Mouse (Mus musculus) embryonic facial prominence, embryonic 12.5 days (tissue): ENCODE results near the gene Cdkn1a. TPM values are rescaled to one million over a fixed set of nuclear protein-coding genes. Genes with fewer than 3 reads are reported as not detected.
"Not testable (repeated sequence)": the region's sequence is repeated elsewhere in the genome, so short reads cannot be mapped to it uniquely, and the experiment has no call there.

Experiments used
- ATAC-seq: fragments of 200-750 bp; cut with Nextera tagmentation; 2 replicates; pipeline ENCODE4 v1.8.0; 2017; ENCODE audit not compliant: insufficient number of reproducible peaks, insufficient read depth, low FRiP score, low TSS enrichment
- H3K27ac ChIP-seq: fragments of 300-500 bp; sonication (generic); 2 replicates; pipeline ENCODE4 v1.5.1; 2016; ENCODE audit warnings: mild to moderate bottlenecking
- H3K27me3 ChIP-seq: fragments of 300-500 bp; sonication (generic); 2 replicates; pipeline ENCODE4 v1.6.1; 2016; ENCODE audit warnings: mild to moderate bottlenecking, moderate library complexity
- H3K36me3 ChIP-seq: fragments of 300-500 bp; sonication (generic); 2 replicates; pipeline ENCODE4 v1.6.1; 2016; ENCODE audit warnings: mild to moderate bottlenecking
- H3K4me1 ChIP-seq: fragments of 300-500 bp; sonication (generic); 2 replicates; pipeline ENCODE4 v1.6.1; 2016
- H3K4me2 ChIP-seq: fragments of 300-500 bp; sonication (generic); replicated peaks from 2 replicates; pipeline ENCODE4 v1.6.1; 2016; ENCODE audit warnings: mild to moderate bottlenecking, moderate library complexity
- H3K4me3 ChIP-seq: fragments of 300-500 bp; sonication (generic); 2 replicates; pipeline ENCODE4 v1.5.1; 2016; ENCODE audit warnings: mild to moderate bottlenecking
- H3K9ac ChIP-seq: fragments of 300-500 bp; sonication (generic); 2 replicates; pipeline ENCODE4 v1.6.1; 2016; ENCODE audit warnings: mild to moderate bottlenecking, moderate library complexity
- H3K9me3 ChIP-seq: fragments of 300-500 bp; sonication (generic); 2 replicates; pipeline ENCODE4 v1.6.1; 2016; ENCODE audit warnings: mild to moderate bottlenecking, moderate library complexity
- WGBS: fragments of 180-500 bp; shearing (Covaris S2); methylation state at CpG from one replicate; pipeline ENCODE4 v1.1.7; 2016; 5-methylcytosine and 5-hydroxymethylcytosine counted together
- polyA plus RNA-seq: library from polyadenylated mRNA; unstranded; fragments of >200 nt; fragmentation: Nextera tagmentation; extraction: Ambion mirVana; gene quantifications from 2 replicates; pipeline ENCODE4 v1.2.1, GENCODE M21; 2016

The Cdkn1a gene
- polyA plus RNA-seq, 1 experiment from 2014 or later: 48.2 TPM

- H3K27ac ChIP-seq, H3K4me3 ChIP-seq: not testable (repeated sequence)
- WGBS: 84% methylated on average over 6 of the region's 6 CpGs
Observed at GRCm38 (mm10) chr17:29110356-29110755, 19.6 kb downstream of the Cdkn1a start.

GRCm38 (mm10) chr17:29111332-29111731 lies 20.6 kb downstream of the Cdkn1a start:
- no peak overlapping the region for H3K27ac ChIP-seq
- no peak overlapping the region for H3K9ac ChIP-seq
- no peaks in the 10 kb centered on the region for H3K27me3 ChIP-seq
- H3K9me3 ChIP-seq: no peaks in the 10 kb centered on the region
- no peak for ATAC-seq
- no peaks in the 10 kb centered on the region for H3K36me3 ChIP-seq
- WGBS: 80% methylated on average over 5 of the region's 5 CpGs
- no peaks in the 10 kb centered on the region for H3K4me1 ChIP-seq
- no peak overlapping the region for H3K4me2 ChIP-seq
- H3K4me3 ChIP-seq: no peak overlapping the region

More at GRCm38 (mm10) chr17:29110356-29110755, 19.6 kb downstream of the Cdkn1a start:
- not testable (repeated sequence) for H3K4me2 ChIP-seq, ATAC-seq, H3K9ac ChIP-seq, H3K9me3 ChIP-seq, H3K27me3 ChIP-seq, H3K4me1 ChIP-seq, H3K36me3 ChIP-seq

- no peak within 1 kb of the TSS for H3K27ac ChIP-seq
- 87% methylated on average over 13 of the region's 13 CpGs for WGBS
- ATAC-seq: no peak
- H3K9me3 ChIP-seq: no peaks in the 10 kb centered on the region
- no peaks in the 10 kb centered on the region for H3K27me3 ChIP-seq
- no peak within 1 kb of the TSS for H3K4me3 ChIP-seq
- no peak within 1 kb of the TSS for H3K4me2 ChIP-seq
- H3K36me3 ChIP-seq: no peaks in the 10 kb centered on the region
- no peaks in the 10 kb centered on the region for H3K4me1 ChIP-seq
- H3K9ac ChIP-seq: no peak within 1 kb of the TSS
Observed at GRCm38 (mm10) chr17:29113591-29114352, 23.0 kb downstream of the Cdkn1a start, which contains the start of gene Rab44. Gene Rab44, plus strand, starts transcription at chr17:29114145.

- ATAC-seq: no peak
Observed at GRCm38 (mm10) chr17:29116023-29116422, 25.2 kb downstream of the Cdkn1a start.

GRCm38 (mm10) chr17:29117006-29117648 lies 26.4 kb downstream of the Cdkn1a start:
- ATAC-seq: no peak
- no peak overlapping the region for H3K4me3 ChIP-seq
- no peak overlapping the region for H3K9ac ChIP-seq
- no peaks in the 10 kb centered on the region for H3K36me3 ChIP-seq
- H3K4me2 ChIP-seq: no peak overlapping the region
- no peaks in the 10 kb centered on the region for H3K9me3 ChIP-seq
- 81% methylated on average over 8 of the region's 8 CpGs for WGBS
- H3K27ac ChIP-seq: no peak overlapping the region
- H3K27me3 ChIP-seq: no peaks in the 10 kb centered on the region
- no peaks in the 10 kb centered on the region for H3K4me1 ChIP-seq

More at GRCm38 (mm10) chr17:29116023-29116422, 25.2 kb downstream of the Cdkn1a start:
- Histone ChIP-seq H3K4me3 (no peak overlapping the region), H3K9me3 (no peaks in the 10 kb centered on the region), H3K27me3 (no peaks in the 10 kb centered on the region), H3K9ac (no peak overlapping the region), H3K4me2 (no peak overlapping the region), H3K4me1 (no peaks in the 10 kb centered on the region), H3K27ac (no peak overlapping the region), H3K36me3 (no peaks in the 10 kb centered on the region)
- 69% methylated on average over 12 of the region's 12 CpGs for whole genome bisulfite sequencing

- no peak overlapping the region for H3K27ac ChIP-seq
- H3K9ac ChIP-seq: no peak overlapping the region
- H3K4me2 ChIP-seq: no peak overlapping the region
- H3K27me3 ChIP-seq: no peaks in the 10 kb centered on the region
- no peak overlapping the region for H3K4me3 ChIP-seq
- ATAC-seq: no peak; the same call in 1 of the 2 replicates
- no peaks in the 10 kb centered on the region for H3K4me1 ChIP-seq
- H3K36me3 ChIP-seq: no peaks in the 10 kb centered on the region
- H3K9me3 ChIP-seq: no peaks in the 10 kb centered on the region
- WGBS: 40% methylated on average over 5 of the region's 5 CpGs
Observed at GRCm38 (mm10) chr17:29118057-29118456, 27.3 kb downstream of the Cdkn1a start.

GRCm38 (mm10) chr17:29120666-29121065 lies 29.9 kb downstream of the Cdkn1a start:
- Histone ChIP-seq H3K4me3 (no peak overlapping the region), H3K4me2 (no peak overlapping the region), H3K4me1 (no peaks in the 10 kb centered on the region), H3K9me3 (no peaks in the 10 kb centered on the region), H3K27me3 (no peaks in the 10 kb centered on the region), H3K9ac (no peak overlapping the region), H3K27ac (no peak overlapping the region), H3K36me3 (no peaks in the 10 kb centered on the region)
- no peak for ATAC-seq
- WGBS: 51% methylated on average over 12 of the region's 12 CpGs

GRCm38 (mm10) chr17:29122817-29123216 lies 32.0 kb downstream of the Cdkn1a start:
- 84% methylated on average over 6 of the region's 6 CpGs for WGBS
- Histone ChIP-seq H3K36me3 (no peaks in the 10 kb centered on the region), H3K9ac (no peak overlapping the region), H3K4me3 (no peak overlapping the region), H3K27ac (no peak overlapping the region), H3K27me3 (no peaks in the 10 kb centered on the region), H3K4me1 (no peaks in the 10 kb centered on the region), H3K9me3 (no peaks in the 10 kb centered on the region), H3K4me2 (no peak overlapping the region)
- ATAC-seq: no peak

GRCm38 (mm10) chr17:29123578-29124174 lies 32.9 kb downstream of the Cdkn1a start:
- no peak overlapping the region for H3K9ac ChIP-seq
- H3K4me2 ChIP-seq: no peak overlapping the region
- ATAC-seq: no peak
- WGBS: 67% methylated on average over 6 of the region's 6 CpGs
- no peaks in the 10 kb centered on the region for H3K27me3 ChIP-seq
- H3K4me1 ChIP-seq: no peaks in the 10 kb centered on the region
- H3K27ac ChIP-seq: no peak overlapping the region
- no peaks in the 10 kb centered on the region for H3K36me3 ChIP-seq
- H3K4me3 ChIP-seq: no peak overlapping the region
- no peaks in the 10 kb centered on the region for H3K9me3 ChIP-seq

- Histone ChIP-seq H3K9ac (no peak overlapping the region), H3K4me3 (no peak overlapping the region), H3K36me3 (no peaks in the 10 kb centered on the region), H3K27ac (no peak overlapping the region), H3K4me1 (no peaks in the 10 kb centered on the region), H3K4me2 (no peak overlapping the region), H3K27me3 (no peaks in the 10 kb centered on the region), H3K9me3 (no peaks in the 10 kb centered on the region)
- no peak for ATAC-seq
- WGBS: 88% methylated on average over 3 of the region's 3 CpGs
Observed at GRCm38 (mm10) chr17:29126561-29126960, 35.8 kb downstream of the Cdkn1a start.

- Histone ChIP-seq H3K4me2 (no peak overlapping the region), H3K36me3 (no peaks in the 10 kb centered on the region), H3K4me3 (no peak overlapping the region), H3K4me1 (peaks cover 5% of the 10 kb centered on the region; the same call in 1 of the 2 replicates), H3K9me3 (no peaks in the 10 kb centered on the region), H3K27ac (no peak overlapping the region), H3K9ac (no peak overlapping the region), H3K27me3 (no peaks in the 10 kb centered on the region)
- no peak for ATAC-seq
- WGBS: 68% methylated on average over 5 of the region's 5 CpGs
Observed at GRCm38 (mm10) chr17:29129341-29129740, 38.6 kb downstream of the Cdkn1a start.

- Histone ChIP-seq H3K36me3 (no peaks in the 10 kb centered on the region), H3K27me3 (no peaks in the 10 kb centered on the region), H3K4me2 (no peak overlapping the region), H3K4me3 (no peak overlapping the region), H3K9ac (no peak overlapping the region), H3K9me3 (no peaks in the 10 kb centered on the region), H3K4me1 (peaks cover 6% of the 10 kb centered on the region; the same call in 1 of the 2 replicates), H3K27ac (no peak overlapping the region)
- WGBS: 67% methylated on average over 5 of the region's 5 CpGs
- ATAC-seq: no peak
Observed at GRCm38 (mm10) chr17:29135066-29135465, 44.3 kb downstream of the Cdkn1a start.
